Mouse (Mus musculus): ENCODE results near the gene Ss18l2. TPM values are rescaled to one million over a fixed set of nuclear protein-coding genes. Genes with fewer than 3 reads are reported as not detected.

Gene Ss18l2
- polyA plus RNA-seq, 1 experiment from 2014 or later = 107 TPM

GRCm38 (mm10) chr9:121761787-121762186 lies 51.7 kb downstream of the Ss18l2 start:
- H3K27ac ChIP-seq (replicated peaks) = peak overlapping the region; percentile 15; the same call in 1 of the 2 replicates
- peaks cover 32% of the 10 kb centered on the region for H3K4me1 ChIP-seq
- peaks cover 40% of the 10 kb centered on the region for H3K36me3 ChIP-seq
- no peaks in the 10 kb centered on the region for H3K9me3 ChIP-seq
- ATAC-seq (ENCODE audit: low FRiP score, low read depth) = no peak
- no peak overlapping the region for H3K4me3 ChIP-seq
- H3K27me3 ChIP-seq = no peaks in the 10 kb centered on the region
- H3K4me2 ChIP-seq (replicated peaks) = no peak overlapping the region
- 71% methylated on average over 8 of the region's 8 CpGs for WGBS
- H3K9ac ChIP-seq (replicated peaks) = peak overlapping the region; percentile 31; the same call in 1 of the 2 replicates

DNA sequence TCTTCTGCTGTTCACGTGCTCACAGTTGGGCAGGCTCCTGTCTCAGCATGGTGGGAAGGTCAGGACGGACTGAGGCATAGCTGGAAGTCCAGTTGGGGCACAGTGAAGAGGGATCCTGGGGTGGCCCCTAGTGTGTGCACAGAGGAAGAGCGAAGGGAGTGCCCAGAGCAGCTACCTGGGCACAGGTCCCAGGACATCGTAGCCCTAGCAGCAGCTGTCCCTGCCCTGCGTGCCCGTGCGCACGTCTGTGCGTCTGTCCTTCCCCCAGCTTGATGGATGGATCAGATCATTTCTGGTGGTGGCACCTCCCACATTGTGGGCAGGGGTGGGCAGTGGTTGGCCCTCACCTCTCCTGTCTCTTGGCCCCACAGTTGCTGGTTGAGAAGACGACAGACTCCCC lies 52.1 kb downstream of the Ss18l2 start:
- no peak for ATAC-seq (ENCODE audit: low FRiP score, low read depth)
- 88% methylated on average over 10 of the region's 10 CpGs for WGBS
- H3K4me3 ChIP-seq = no peak overlapping the region
- no peaks in the 10 kb centered on the region for H3K27me3 ChIP-seq
- peaks cover 32% of the 10 kb centered on the region for H3K4me1 ChIP-seq
- H3K4me2 ChIP-seq (replicated peaks) = no peak overlapping the region
- no peaks in the 10 kb centered on the region for H3K9me3 ChIP-seq
- H3K27ac ChIP-seq (replicated peaks) = no peak overlapping the region; the same call in 1 of the 2 replicates
- no peak overlapping the region for H3K9ac ChIP-seq (replicated peaks)
- peaks cover 43% of the 10 kb centered on the region for H3K36me3 ChIP-seq

GRCm38 (mm10) chr9:121762761-121763160 lies 52.6 kb downstream of the Ss18l2 start:
- H3K4me1 ChIP-seq = peaks cover 32% of the 10 kb centered on the region
- no peak overlapping the region for H3K4me3 ChIP-seq
- no peak overlapping the region for H3K4me2 ChIP-seq (replicated peaks)
- no peaks in the 10 kb centered on the region for H3K9me3 ChIP-seq
- no peaks in the 10 kb centered on the region for H3K27me3 ChIP-seq
- no peak overlapping the region for H3K9ac ChIP-seq (replicated peaks)
- ATAC-seq (ENCODE audit: low FRiP score, low read depth) = no peak
- no peak overlapping the region for H3K27ac ChIP-seq (replicated peaks)
- peaks cover 48% of the 10 kb centered on the region for H3K36me3 ChIP-seq
- 92% methylated on average over 25 of the region's 25 CpGs for WGBS

Other genes with a start within 250 kb of the Ss18l2 start
- gene Cck, start 214.6 kb upstream of the Ss18l2 start, polyA plus RNA-seq (2016; fragmentation: Nextera tagmentation; extraction: Ambion mirVana) = 8.1 and 10.3 TPM in 2 replicates
- gene Lyzl4, start 68.2 kb upstream of the Ss18l2 start, polyA plus RNA-seq (2016; fragmentation: Nextera tagmentation; extraction: Ambion mirVana) = not detected in 2 replicates
- 0.18 and 0.26 TPM in 2 replicates for gene Vipr1, start 67.6 kb upstream of the Ss18l2 start, polyA plus RNA-seq (2016; fragmentation: Nextera tagmentation; extraction: Ambion mirVana)
- 25.9 and 29.5 TPM in 2 replicates for gene Sec22c, start 4.8 kb upstream of the Ss18l2 start, polyA plus RNA-seq (2016; fragmentation: Nextera tagmentation; extraction: Ambion mirVana)
- gene Nktr, start 8.8 kb downstream of the Ss18l2 start, polyA plus RNA-seq (2016; fragmentation: Nextera tagmentation; extraction: Ambion mirVana) = 73.6 and 75.3 TPM in 2 replicates
- 10.9 and 13.3 TPM in 2 replicates for gene Zfp651, start 49.0 kb downstream of the Ss18l2 start, polyA plus RNA-seq (2016; fragmentation: Nextera tagmentation; extraction: Ambion mirVana)
- 0.14 TPM in 1 of 2 replicates, not detected in the other for gene Klhl40, start 67.3 kb downstream of the Ss18l2 start, polyA plus RNA-seq (2016; fragmentation: Nextera tagmentation; extraction: Ambion mirVana)
- gene Hhatl, start 82.2 kb downstream of the Ss18l2 start, polyA plus RNA-seq (2016; fragmentation: Nextera tagmentation; extraction: Ambion mirVana) = not detected in 2 replicates
- gene Ccdc13, start 129.1 kb downstream of the Ss18l2 start, polyA plus RNA-seq (2016; fragmentation: Nextera tagmentation; extraction: Ambion mirVana) = 3.2 and 4.3 TPM in 2 replicates
- gene Higd1a, start 148.0 kb downstream of the Ss18l2 start, polyA plus RNA-seq (2016; fragmentation: Nextera tagmentation; extraction: Ambion mirVana) = 142 TPM in 2 replicates
- 1.1 and 1.4 TPM in 2 replicates for gene Ackr2, start 188.0 kb downstream of the Ss18l2 start, polyA plus RNA-seq (2016; fragmentation: Nextera tagmentation; extraction: Ambion mirVana)
- not detected in 2 replicates for gene Cyp8b1, start 206.0 kb downstream of the Ss18l2 start, polyA plus RNA-seq (2016; fragmentation: Nextera tagmentation; extraction: Ambion mirVana)
- gene Fam198a, start 240.7 kb downstream of the Ss18l2 start, polyA plus RNA-seq (2016; fragmentation: Nextera tagmentation; extraction: Ambion mirVana) = 0.92 and 1.0 TPM in 2 replicates

All from midbrain, embryonic 12.5 days (tissue).